Mouse (Mus musculus): ENCODE measurements at regions not wholly inside any gene's neighbourhood (a gene's known extent, or its start where the extent isn't known, plus 50 kb on each side); places are given as distances from the start of the nearest gene placed in this dataset.
"Not testable (repeated sequence)": the region's sequence is repeated elsewhere in the genome, so short reads cannot be mapped to it uniquely, and the experiment has no call there.

GRCm38 (mm10) chr16:63104383-63104782 is 250.3 kb downstream of the Pros1 start:
- DNase-seq = no peak

DNA sequence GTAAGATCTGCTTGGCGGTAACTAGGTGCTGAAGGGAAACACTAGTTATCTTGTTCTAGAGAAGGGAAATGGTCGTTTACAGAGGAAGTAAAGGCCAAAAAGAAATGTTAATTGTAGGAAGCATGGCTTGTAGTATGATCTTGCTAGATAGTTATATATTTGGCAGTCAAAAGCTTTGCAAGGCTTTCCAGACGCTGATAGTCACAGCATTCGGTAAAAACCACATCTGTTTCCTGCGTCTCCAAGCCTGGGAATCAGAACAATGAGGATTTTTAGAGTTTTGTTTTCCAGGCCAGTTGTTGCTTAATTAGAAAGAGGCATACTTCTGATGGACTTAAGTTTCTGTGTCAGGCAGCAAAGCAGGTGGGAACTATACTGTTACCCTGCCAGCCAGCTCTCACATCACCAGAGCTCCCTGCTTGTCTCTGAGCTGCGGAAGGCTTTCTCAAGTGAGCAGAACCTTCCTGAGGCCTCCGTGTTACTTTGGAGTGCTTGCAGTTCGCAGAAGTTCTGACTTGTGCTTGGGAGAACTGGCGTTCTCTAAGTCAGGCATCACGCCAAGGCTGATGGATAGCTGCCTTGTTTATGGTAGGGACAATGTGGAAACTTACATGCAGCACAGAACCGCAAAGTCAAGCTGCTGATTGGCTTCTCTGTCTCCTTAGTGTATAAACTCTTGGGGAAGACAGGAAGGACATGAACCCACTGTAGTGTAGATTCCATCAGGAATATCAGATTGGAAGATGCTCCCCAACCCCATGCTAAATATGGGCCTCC is 251.0 kb downstream of the Pros1 start:
- peak in 1 of 2 experiments; percentile 4 for DNase-seq

- no peak for DNase-seq
Observed at GRCm38 (mm10) chr16:63116456-63116855, 262.3 kb downstream of the Pros1 start.

- no peak for DNase-seq
Observed at GRCm38 (mm10) chr16:63118721-63119120, 264.6 kb downstream of the Pros1 start.

GRCm38 (mm10) chr16:63143851-63144250 is 289.7 kb downstream of the Pros1 start:
- no peak for DNase-seq

- DNase-seq = no peak
Observed at GRCm38 (mm10) chr16:63155300-63155821, 301.3 kb downstream of the Pros1 start.

DNA sequence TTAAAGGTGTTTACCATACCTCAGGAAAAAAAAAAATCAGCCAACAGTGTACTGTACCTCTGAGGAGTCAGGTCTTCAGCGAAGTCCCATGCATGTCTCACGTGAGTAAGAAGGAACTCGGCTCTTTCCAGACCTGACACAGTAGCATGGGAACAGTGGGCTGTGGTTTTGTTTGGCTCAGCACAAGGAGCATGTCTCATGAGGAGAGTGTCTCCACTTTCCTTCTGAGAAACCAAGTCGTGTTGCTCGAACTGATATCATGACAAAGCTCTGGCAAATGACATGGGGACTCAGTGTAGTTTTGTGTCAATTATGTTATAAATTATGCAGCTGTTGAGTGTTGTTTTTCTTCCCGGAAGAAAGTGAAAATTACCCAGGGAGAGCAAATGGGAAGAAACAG is 316.0 kb downstream of the Pros1 start:
- DNase-seq = no peak

- DNase-seq = no peak
Observed at GRCm38 (mm10) chr16:63179228-63179627, 325.1 kb downstream of the Pros1 start.

DNA sequence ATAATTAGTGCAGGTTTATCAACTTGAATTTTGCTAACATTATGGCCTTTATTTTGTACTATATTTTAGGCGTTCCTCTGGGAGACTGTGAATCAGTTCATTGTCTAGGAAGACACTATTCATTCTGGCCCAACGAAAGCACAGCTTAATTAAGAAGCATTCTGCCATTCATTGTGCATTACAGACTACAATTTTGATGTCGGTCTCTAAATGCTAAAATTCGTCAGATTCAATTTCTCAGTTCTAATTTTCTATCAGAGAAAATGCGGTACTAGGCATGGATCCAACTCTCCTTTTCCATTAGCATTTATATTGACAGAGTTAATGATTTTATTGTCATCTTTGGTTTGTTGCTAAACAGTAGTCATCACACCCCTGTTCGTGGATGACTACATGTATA is 337.1 kb downstream of the Pros1 start:
- DNase-seq = no peak

GRCm38 (mm10) chr16:63191623-63192022 is 337.5 kb downstream of the Pros1 start:
- DNase-seq = no peak

DNA sequence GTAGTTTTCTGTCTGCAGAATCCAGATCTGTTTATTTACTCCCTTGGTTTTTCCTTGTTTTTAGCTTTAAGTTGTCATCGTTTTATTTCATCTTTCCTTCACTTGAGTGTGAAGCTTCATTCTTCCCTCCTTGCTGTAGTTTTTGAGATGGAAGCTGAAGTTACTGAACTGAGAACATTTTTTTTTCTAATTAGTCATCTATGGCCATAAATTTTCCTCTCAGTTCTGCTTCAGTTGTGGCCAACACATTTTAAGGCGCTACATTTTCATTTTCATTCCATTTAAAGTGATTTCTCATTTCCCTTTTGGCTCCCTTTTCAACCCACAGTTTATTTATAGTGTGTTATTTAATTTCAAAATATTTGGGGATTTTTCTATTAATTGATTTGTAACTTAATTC is 340.5 kb downstream of the Pros1 start:
- DNase-seq = no peak

- not testable (repeated sequence) for DNase-seq
Observed at GRCm38 (mm10) chr16:63213471-63213870, 359.4 kb downstream of the Pros1 start.

DNA sequence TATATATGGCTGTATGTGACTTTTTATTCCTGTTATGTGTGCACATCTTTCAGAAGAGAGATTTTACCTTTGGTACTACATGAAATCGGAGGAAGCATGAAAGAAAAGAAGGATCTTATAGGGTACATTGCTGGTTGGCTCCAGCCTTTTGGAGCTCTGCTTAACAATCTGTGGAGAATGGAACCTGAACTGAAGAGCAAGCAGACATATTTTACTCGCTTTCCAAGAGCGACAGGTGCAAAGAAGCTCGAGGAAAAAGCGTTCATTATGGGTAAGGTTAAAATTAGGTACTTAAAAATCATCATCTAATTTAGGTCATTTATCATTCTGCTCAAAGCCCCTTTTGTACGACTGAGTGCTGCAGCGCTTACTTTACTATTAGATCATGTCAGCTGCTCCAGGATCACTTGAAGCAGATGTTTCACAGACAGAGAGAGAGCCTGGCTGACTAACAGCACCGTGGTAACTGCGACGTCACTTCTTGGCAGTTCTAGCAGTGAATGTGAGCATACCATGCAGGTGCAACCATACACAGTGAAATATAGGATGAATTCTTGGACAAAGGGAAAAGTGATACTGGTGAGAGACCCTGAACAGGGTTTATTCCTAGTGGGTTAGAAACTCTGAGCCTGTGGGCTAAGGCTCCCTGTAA is 366.2 kb downstream of the Pros1 start:
- no peak for DNase-seq

DNA sequence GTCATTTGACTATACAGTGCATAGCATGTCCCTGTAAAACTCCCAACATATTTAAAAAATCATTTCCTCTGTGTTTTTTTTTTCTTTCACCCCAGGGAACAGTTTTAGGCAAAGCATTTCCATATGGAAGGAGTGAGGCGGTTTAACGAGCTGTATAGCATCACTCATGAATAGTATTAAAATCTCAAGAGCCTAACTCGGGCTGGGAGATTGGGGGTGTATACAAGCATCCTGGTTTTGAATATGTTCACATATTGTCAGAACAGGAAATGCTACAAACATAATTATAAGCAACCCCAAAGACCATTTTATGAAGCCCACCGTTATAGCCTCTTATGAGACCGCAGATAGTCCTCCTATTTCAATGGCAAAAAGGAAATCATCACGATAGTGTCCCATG is 370.5 kb downstream of the Pros1 start:
- no peak for DNase-seq

DNA sequence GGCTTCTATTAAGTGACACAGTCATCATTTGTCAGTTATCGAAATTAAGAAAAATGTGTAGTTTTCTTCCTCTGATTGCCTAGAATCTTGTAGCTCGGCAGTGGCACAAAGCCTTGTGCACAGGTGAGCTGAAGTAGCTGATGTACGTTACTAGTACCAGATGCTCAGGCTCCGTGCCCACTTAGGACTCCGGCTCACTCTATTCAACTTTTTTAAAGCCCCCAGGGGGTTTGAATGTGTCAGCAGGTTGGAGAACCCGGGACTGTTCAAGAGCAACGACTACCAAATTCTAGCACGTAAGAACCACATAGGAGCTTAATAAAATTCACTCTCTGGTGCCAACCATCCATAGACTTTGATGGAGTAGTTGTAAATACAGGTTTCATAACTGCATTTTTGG is 371.0 kb downstream of the Pros1 start:
- no peak for DNase-seq

GRCm38 (mm10) chr16:63229135-63229534 is 375.0 kb downstream of the Pros1 start:
- no peak for DNase-seq

DNA sequence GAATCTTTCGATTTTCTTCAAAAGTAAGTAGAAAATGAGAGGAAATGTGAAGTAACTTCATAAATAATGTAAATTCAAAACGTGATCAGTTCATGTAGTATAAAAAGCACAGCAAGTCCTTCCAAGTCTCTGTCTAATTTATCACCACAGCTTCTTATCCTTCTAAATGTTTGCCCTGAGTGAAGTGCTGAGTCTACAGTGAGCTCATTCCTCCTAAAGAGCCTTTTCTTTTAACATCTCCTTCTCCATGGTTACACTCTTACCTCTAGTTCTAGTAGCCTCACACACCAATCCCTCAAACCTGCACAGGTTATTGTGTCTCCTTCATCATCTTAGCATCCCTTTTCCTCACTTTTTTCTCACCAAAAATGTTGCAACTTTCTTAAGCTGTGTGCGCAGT is 375.5 kb downstream of the Pros1 start:
- no peak for DNase-seq

DNA sequence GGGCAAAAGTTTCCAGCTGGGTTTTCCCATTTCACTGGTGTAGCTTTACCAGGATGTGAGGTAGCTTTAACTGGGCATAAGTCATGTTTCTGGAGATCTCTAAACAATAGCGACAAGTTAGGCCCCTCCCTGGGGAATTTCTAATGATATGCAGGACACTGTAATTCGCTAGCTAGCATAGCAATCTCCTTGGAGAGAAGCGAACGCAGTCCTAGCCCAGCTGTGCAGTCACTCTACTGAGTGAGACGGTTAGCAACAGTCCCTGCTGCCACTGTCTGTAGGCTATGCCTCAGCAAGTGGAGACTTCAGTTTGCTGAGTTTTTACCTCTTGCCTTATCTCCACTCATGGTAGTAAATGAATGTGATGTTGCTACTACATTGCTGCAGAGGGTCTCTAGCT is 416.1 kb downstream of the Pros1 start:
- DNase-seq = no peak

- DNase-seq = peak; percentile 33 to 52
Observed at GRCm38 (mm10) chr16:63277556-63277955, 423.4 kb downstream of the Pros1 start.

DNA sequence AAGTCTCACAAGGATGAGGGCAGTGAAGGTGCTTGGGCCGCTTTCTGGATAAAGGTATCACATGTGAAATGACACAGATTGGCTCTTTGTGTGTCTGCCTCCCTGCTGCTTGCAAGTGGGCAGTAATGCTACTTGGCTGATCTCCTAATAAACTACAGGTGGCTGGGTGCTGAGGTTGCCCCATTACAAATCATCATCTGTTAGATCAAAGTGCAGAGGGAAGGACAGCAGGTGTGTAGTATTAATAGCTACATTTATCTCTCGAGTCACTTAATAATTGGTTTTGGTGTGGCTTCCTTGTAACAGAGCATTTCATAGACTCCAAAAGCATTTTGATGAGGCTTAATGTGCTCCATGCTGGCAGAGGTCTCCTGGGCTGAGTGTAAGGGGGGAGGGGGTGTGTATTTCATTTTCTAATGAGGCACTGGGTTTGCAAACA is 424.2 kb downstream of the Pros1 start:
- no peak for DNase-seq

DNA sequence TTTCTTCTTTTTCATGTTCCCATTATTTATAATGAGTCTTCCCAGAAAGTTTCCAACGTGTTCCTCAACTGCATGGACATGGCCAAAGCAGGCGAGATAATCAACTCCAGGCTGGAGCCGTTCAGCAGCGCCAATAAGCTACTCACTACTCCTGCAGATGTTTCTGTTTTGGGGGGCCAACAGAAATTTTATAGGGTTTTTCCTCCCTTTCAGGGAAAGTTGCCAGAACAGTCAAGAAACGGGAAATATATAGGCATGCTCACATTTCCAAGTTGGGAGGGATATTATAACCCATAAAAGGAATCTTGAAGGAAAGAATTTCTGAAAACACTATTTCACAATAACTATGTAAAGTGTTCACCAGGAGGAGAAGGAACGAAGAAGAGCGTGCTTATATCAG is 433.5 kb downstream of the Pros1 start:
- no peak for DNase-seq

- no peak for DNase-seq
Observed at GRCm38 (mm10) chr16:63311676-63312075, 457.6 kb downstream of the Pros1 start.

DNA sequence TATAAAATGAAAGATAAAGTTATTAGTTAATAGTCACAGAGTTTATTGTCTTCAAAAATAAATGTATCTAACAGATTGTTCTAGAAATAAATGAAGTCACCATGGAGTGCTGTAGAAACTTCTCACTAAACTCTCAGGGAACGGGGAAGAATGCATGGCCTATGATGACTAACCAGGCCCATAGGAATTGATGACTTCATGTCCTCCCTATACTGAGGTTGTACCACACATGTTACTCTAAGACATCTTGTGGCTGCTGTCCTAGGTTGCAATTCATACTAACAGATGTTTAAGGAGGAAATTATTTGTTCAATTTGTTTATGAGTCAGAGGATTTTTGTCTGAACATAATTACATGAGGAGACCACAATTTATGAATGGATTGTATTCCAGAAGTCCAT is 459.4 kb downstream of the Pros1 start:
- DNase-seq = no peak

GRCm38 (mm10) chr16:63319602-63320001 is 465.5 kb downstream of the Pros1 start:
- no peak for DNase-seq

Measured in adrenal gland, postnatal 36 days (tissue).